Mouse (Mus musculus) myocyte (in vitro differentiated cells): ENCODE results near the gene Fam69a.

Experiments
- CEBPB ChIP-seq: IDR thresholded peaks from 2 replicates; pipeline ENCODE4 v1.6.1; 2011; ENCODE audit warnings: mild to moderate bottlenecking, moderate library complexity; ENCODE audit not compliant: poor library complexity, insufficient read depth, severe bottlenecking
- E2F4 ChIP-seq: IDR thresholded peaks from one replicate; pipeline ENCODE4 v1.6.1; 2011; ENCODE audit warnings: mild to moderate bottlenecking, control low read depth, moderate library complexity; ENCODE audit not compliant: insufficient read depth
- MAX ChIP-seq: IDR thresholded peaks from one replicate; pipeline ENCODE4 v1.6.1; 2011; ENCODE audit warnings: low read depth, mild to moderate bottlenecking, control low read depth
- MYOD1 ChIP-seq, 3 experiments: IDR thresholded peaks; one replicate each; pipeline ENCODE4 v1.6.1; 2011; ENCODE audit warnings: control low read depth in 2 of 3, low read depth in 2 of 3, mild to moderate bottlenecking in 2 of 3, moderate library complexity in 1 of 3; ENCODE audit not compliant: insufficient read length in 2 of 3, control insufficient read depth in 1 of 3
- MYOG ChIP-seq, 3 experiments: IDR thresholded peaks; one replicate each; pipeline ENCODE4 v1.6.1; 2011; ENCODE audit warnings: control low read depth in 2 of 3, low read depth in 2 of 3, mild to moderate bottlenecking in 2 of 3; ENCODE audit not compliant: insufficient read length in 2 of 3, control insufficient read depth in 1 of 3, insufficient read depth in 1 of 3
- POLR2A ChIP-seq: IDR thresholded peaks from one replicate; pipeline ENCODE4 v1.6.1; 2011; ENCODE audit warnings: low read depth, mild to moderate bottlenecking, control low read depth, moderate library complexity; ENCODE audit not compliant: insufficient read length
- POLR2AphosphoS2 ChIP-seq: IDR thresholded peaks from one replicate; pipeline ENCODE4 v1.6.1; 2011; ENCODE audit warnings: low read depth, control low read depth; ENCODE audit not compliant: insufficient read length
- SRF ChIP-seq: IDR thresholded peaks from one replicate; pipeline ENCODE4 v1.6.1; 2011; ENCODE audit warnings: low read depth; ENCODE audit not compliant: control insufficient read depth, insufficient read length
- TCF12 ChIP-seq: IDR thresholded peaks from one replicate; pipeline ENCODE4 v1.6.1; 2011; ENCODE audit warnings: mild to moderate bottlenecking, control low read depth; ENCODE audit not compliant: poor library complexity, insufficient read depth, severe bottlenecking
- USF1 ChIP-seq: IDR thresholded peaks from one replicate; pipeline ENCODE4 v1.6.1; 2011; ENCODE audit warnings: low read depth, mild to moderate bottlenecking, control low read depth, moderate library complexity

DNA sequence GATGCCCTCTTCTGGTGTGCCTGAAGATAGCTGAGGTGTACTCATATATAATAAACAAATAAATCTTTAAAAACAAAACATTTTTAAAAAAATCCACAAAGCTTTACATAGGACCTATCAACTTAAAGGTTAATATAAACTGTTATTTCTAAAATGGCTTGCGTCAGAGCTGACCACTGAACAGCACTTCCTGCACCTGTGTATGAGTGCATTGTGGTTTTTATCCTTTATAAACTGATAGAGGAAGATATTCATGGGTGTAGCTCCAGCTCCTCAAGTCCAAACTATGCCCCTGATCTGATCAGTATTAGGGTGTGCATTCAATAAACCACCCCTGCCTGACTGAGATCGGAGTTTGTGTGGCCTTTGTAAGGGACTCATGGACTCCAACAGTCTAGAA, 48.0 kb downstream of the Fam69a start:
- TF ChIP-seq E2F4 (no peak), POLR2AphosphoS2 (no peak), POLR2A (no peak), MAX (no peak), MYOG (IDR thresholded peaks at IDR 0.05; ENCODE audit: control insufficient read depth in 1 of 3, insufficient read depth in 1 of 3, insufficient read length in 2 of 3, low read depth in 2 of 3) (no peak), MYOD1 (IDR thresholded peaks at IDR 0.05; ENCODE audit: control insufficient read depth in 1 of 3, insufficient read length in 2 of 3, low read depth in 2 of 3) (no peak), USF1 (no peak), TCF12 (no peak), CEBPB (no peak), SRF (no peak)
